Mouse (Mus musculus): Measurements from ENCODE around the gene Prune2. TPM values are rescaled to one million over a fixed set of nuclear protein-coding genes. Genes with fewer than 3 reads are reported as not detected.
A peak's percentile ranks its signal among the peaks of the same experiment; 100 is the strongest.

Prune2 gene
- 1.0 and 1.9 TPM in 2 replicates for polyA plus RNA-seq (2016; fragmentation: Nextera tagmentation; extraction: Ambion mirVana)

- no peaks in the 10 kb centered on the region for H3K9me3 ChIP-seq
- H3K4me3 ChIP-seq: peak within 1 kb of the TSS; percentile 61
- DNase-seq (ENCODE audit: low spot score): peak; percentile 90
- no peaks in the 10 kb centered on the region for H3K36me3 ChIP-seq (replicated peaks)
- no peak within 1 kb of the TSS; the same call in 1 of the 2 replicates for H3K27ac ChIP-seq (replicated peaks)
- H3K27me3 ChIP-seq (replicated peaks; ENCODE audit: low read depth, poor library complexity, severe bottlenecking): peaks cover 62% of the 10 kb centered on the region
- under 1% methylated on average over 36 of the region's 36 CpGs for WGBS
- H3K4me1 ChIP-seq: peaks cover 16% of the 10 kb centered on the region
These were observed at the start of gene Prune2 for GRCm38 (mm10) chr19:16955613-16956271. TSS of gene Prune2 (plus strand) at chr19:16956118.

DNA sequence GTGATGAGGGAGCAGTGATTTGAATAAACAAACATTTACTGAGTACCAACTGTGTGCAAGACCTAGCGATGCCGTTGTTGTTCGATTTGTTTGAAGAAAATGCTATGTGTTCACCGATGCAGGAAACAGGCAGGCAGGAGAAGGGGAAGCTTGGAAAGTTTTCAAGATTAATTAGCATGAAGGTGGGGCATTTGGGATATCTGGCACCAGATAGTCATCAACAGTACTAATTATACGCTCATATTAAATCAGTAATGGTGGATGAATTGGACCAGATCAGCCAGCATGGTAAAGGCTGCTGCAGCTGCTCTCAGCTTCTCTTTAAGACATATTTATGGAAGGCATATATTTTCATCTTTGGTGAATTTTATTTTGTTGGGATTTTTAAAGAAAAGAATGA, 44.4 kb upstream of the Prune2 start:
- no peaks in the 10 kb centered on the region for H3K9me3 ChIP-seq
- no peak for DNase-seq (ENCODE audit: low spot score)
- 82% methylated on average over 5 of the region's 5 CpGs for WGBS

GRCm38 (mm10) chr19:16924516-16924915, 31.4 kb upstream of the Prune2 start:
- Histone ChIP-seq H3K4me1 (no peaks in the 10 kb centered on the region), H3K4me3 (no peak overlapping the region), H3K27ac (replicated peaks) (no peak overlapping the region), H3K36me3 (replicated peaks) (no peaks in the 10 kb centered on the region), H3K9me3 (no peaks in the 10 kb centered on the region), H3K27me3 (replicated peaks; ENCODE audit: low read depth, poor library complexity, severe bottlenecking) (no peaks in the 10 kb centered on the region)
- DNase-seq (ENCODE audit: low spot score): no peak
- WGBS: 87% methylated on average over 4 of the region's 4 CpGs

More for the DNA sequence above, 44.4 kb upstream of the Prune2 start:
- no peak overlapping the region for H3K4me3 ChIP-seq
- H3K27ac ChIP-seq (replicated peaks): no peak overlapping the region
- H3K27me3 ChIP-seq (replicated peaks; ENCODE audit: low read depth, poor library complexity, severe bottlenecking): no peaks in the 10 kb centered on the region
- no peaks in the 10 kb centered on the region for H3K4me1 ChIP-seq
- no peaks in the 10 kb centered on the region for H3K36me3 ChIP-seq (replicated peaks)

DNA sequence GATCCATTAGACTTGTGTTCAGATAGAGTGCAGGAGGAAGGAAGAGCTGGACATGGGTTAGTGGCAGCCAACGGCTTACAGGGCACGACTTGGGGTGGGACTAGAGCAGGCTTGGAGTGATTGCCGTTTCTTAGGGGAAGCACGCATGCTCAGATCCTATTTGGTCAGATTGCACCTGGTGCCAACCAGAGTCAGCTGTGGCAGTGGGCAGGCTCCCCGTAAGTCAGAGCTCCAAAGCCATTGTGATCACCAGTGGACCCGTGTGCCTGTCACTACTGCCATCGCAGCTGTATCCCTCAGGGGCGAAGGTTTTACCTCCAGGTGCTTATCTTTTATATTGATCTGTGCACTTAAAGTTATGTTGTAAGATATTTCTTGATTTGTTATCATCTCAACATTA, 21.3 kb upstream of the Prune2 start:
- Histone ChIP-seq H3K9me3 (no peaks in the 10 kb centered on the region), H3K4me3 (no peak overlapping the region), H3K36me3 (replicated peaks) (no peaks in the 10 kb centered on the region), H3K27ac (replicated peaks) (no peak overlapping the region), H3K27me3 (replicated peaks; ENCODE audit: low read depth, poor library complexity, severe bottlenecking) (no peaks in the 10 kb centered on the region), H3K4me1 (no peaks in the 10 kb centered on the region)
- DNase-seq (ENCODE audit: low spot score): no peak
- 87% methylated on average over 8 of the region's 8 CpGs for WGBS

- Histone ChIP-seq H3K4me3 (no peak overlapping the region), H3K9me3 (no peaks in the 10 kb centered on the region), H3K36me3 (replicated peaks) (no peaks in the 10 kb centered on the region), H3K27ac (replicated peaks) (no peak overlapping the region), H3K4me1 (peaks cover 4% of the 10 kb centered on the region), H3K27me3 (replicated peaks; ENCODE audit: low read depth, poor library complexity, severe bottlenecking) (peaks cover 15% of the 10 kb centered on the region)
- WGBS: 89% methylated on average over 2 of the region's 2 CpGs
- DNase-seq (ENCODE audit: low spot score): no peak
These were observed 7.1 kb upstream of the Prune2 start for GRCm38 (mm10) chr19:16948794-16949313.

- Histone ChIP-seq H3K27ac (replicated peaks) (no peak overlapping the region), H3K9me3 (no peaks in the 10 kb centered on the region), H3K27me3 (replicated peaks; ENCODE audit: low read depth, poor library complexity, severe bottlenecking) (peaks cover 20% of the 10 kb centered on the region), H3K4me1 (peaks cover 4% of the 10 kb centered on the region), H3K36me3 (replicated peaks) (no peaks in the 10 kb centered on the region), H3K4me3 (no peak overlapping the region)
- no peak for DNase-seq (ENCODE audit: low spot score)
- 94% methylated on average over 2 of the region's 2 CpGs for WGBS
These were observed 6.6 kb upstream of the Prune2 start for GRCm38 (mm10) chr19:16949341-16949740.

- peak; percentile 20 for DNase-seq (ENCODE audit: low spot score)
- WGBS: 48% methylated on average over 9 of the region's 9 CpGs
- no peak overlapping the region for H3K4me3 ChIP-seq
These were observed 5.9 kb upstream of the Prune2 start for GRCm38 (mm10) chr19:16950051-16950450.

GRCm38 (mm10) chr19:16950664-16951363, 5.1 kb upstream of the Prune2 start:
- WGBS: 87% methylated on average over 8 of the region's 8 CpGs
- Histone ChIP-seq H3K9me3 (no peaks in the 10 kb centered on the region), H3K36me3 (replicated peaks) (no peaks in the 10 kb centered on the region), H3K27ac (replicated peaks) (no peak overlapping the region), H3K27me3 (replicated peaks; ENCODE audit: low read depth, poor library complexity, severe bottlenecking) (peaks cover 33% of the 10 kb centered on the region), H3K4me1 (peaks cover 10% of the 10 kb centered on the region), H3K4me3 (no peak overlapping the region)
- no peak for DNase-seq (ENCODE audit: low spot score)

More at GRCm38 (mm10) chr19:16950051-16950450, 5.9 kb upstream of the Prune2 start:
- H3K36me3 ChIP-seq (replicated peaks): no peaks in the 10 kb centered on the region
- H3K27me3 ChIP-seq (replicated peaks; ENCODE audit: low read depth, poor library complexity, severe bottlenecking): peaks cover 27% of the 10 kb centered on the region
- peaks cover 4% of the 10 kb centered on the region for H3K4me1 ChIP-seq
- no peak overlapping the region for H3K27ac ChIP-seq (replicated peaks)
- H3K9me3 ChIP-seq: no peaks in the 10 kb centered on the region

DNA sequence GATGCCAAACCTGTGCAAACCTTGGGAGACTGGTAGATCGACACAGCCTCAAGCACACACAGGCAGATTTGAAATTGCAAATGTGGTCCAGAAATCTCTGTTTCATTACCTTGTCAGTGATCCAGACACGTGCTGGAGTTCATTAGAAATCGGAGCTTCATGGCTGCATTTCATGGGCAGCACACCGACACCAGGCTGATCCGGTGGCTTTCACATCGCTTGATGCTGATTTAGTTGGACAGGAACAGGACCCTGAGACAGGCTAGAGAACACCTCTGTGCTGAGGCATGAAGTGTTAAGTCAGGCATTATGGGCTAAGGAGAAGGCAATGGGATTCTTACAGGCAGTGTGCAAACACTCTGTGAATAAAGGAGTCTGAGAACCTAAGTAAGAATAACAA, 1.2 kb upstream of the Prune2 start:
- Histone ChIP-seq H3K4me3 (no peak overlapping the region), H3K4me1 (peaks cover 20% of the 10 kb centered on the region), H3K36me3 (replicated peaks) (no peaks in the 10 kb centered on the region), H3K27ac (replicated peaks) (no peak overlapping the region), H3K9me3 (no peaks in the 10 kb centered on the region), H3K27me3 (replicated peaks; ENCODE audit: low read depth, poor library complexity, severe bottlenecking) (peaks cover 62% of the 10 kb centered on the region)
- DNase-seq (ENCODE audit: low spot score): no peak
- 76% methylated on average over 6 of the region's 6 CpGs for WGBS

GRCm38 (mm10) chr19:16955231-16955612, 696 bp upstream of the Prune2 start:
- Histone ChIP-seq H3K36me3 (replicated peaks) (no peaks in the 10 kb centered on the region), H3K4me1 (peaks cover 16% of the 10 kb centered on the region), H3K27ac (replicated peaks) (no peak overlapping the region), H3K4me3 (peak overlapping the region; percentile 61), H3K27me3 (replicated peaks; ENCODE audit: low read depth, poor library complexity, severe bottlenecking) (peaks cover 62% of the 10 kb centered on the region), H3K9me3 (no peaks in the 10 kb centered on the region)
- WGBS: 65% methylated on average over 9 of the region's 9 CpGs
- DNase-seq (ENCODE audit: low spot score): no peak

DNA sequence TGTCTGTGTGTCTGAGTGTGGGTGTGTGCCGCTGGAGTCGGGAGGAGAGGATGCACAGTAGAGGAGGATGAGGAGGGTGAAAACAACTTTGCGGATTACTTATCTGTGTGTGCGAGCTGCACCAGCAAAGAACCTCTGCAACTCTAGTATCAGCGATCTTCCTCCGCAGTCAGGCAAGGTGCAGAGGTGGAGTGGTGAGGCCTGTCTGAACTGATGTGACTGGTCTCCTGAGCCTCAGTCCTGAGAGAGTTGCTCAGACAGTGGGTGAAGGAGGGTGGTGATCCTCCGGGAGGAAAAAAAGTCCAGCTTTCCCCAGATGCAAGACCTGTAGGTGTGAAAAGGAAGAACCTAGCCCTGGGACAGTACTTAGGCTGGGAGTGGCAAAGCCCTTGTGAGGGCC, 401 bp downstream of the Prune2 start:
- peaks cover 16% of the 10 kb centered on the region for H3K4me1 ChIP-seq
- 3% methylated on average over 7 of the region's 7 CpGs for WGBS
- H3K36me3 ChIP-seq (replicated peaks): no peaks in the 10 kb centered on the region
- no peak for DNase-seq (ENCODE audit: low spot score)
- H3K27ac ChIP-seq (replicated peaks): no peak overlapping the region; the same call in 1 of the 2 replicates
- peaks cover 62% of the 10 kb centered on the region for H3K27me3 ChIP-seq (replicated peaks; ENCODE audit: low read depth, poor library complexity, severe bottlenecking)
- H3K9me3 ChIP-seq: no peaks in the 10 kb centered on the region
- peak overlapping the region; percentile 61 for H3K4me3 ChIP-seq

DNA sequence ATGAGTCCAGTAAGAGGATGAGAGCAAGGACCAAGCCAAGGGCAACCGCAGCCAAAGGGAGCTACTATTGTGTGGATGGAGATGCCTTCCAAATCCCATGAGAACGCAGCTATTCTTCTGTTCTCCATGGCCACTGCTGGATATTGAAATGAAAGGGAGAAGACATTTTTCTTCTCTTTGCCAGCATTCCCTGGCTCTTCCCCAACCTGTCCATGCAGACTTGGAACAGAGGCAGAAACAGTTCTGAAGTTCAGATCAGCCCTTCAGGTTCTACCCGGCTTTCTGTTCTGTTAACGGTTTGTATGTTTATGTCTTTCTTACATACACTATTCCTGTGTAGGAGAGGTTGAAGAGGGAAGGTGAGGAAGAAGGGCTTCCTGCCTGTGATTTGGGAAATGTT, 3.1 kb downstream of the Prune2 start:
- no peak overlapping the region for H3K4me3 ChIP-seq
- H3K27me3 ChIP-seq (replicated peaks; ENCODE audit: low read depth, poor library complexity, severe bottlenecking): peaks cover 46% of the 10 kb centered on the region
- no peaks in the 10 kb centered on the region for H3K36me3 ChIP-seq (replicated peaks)
- peaks cover 16% of the 10 kb centered on the region for H3K4me1 ChIP-seq
- H3K9me3 ChIP-seq: no peaks in the 10 kb centered on the region
- DNase-seq (ENCODE audit: low spot score): no peak
- 92% methylated on average over 4 of the region's 4 CpGs for WGBS
- H3K27ac ChIP-seq (replicated peaks): no peak overlapping the region

GRCm38 (mm10) chr19:16959551-16959950, 3.6 kb downstream of the Prune2 start:
- no peaks in the 10 kb centered on the region for H3K36me3 ChIP-seq (replicated peaks)
- no peak for DNase-seq (ENCODE audit: low spot score)
- no peaks in the 10 kb centered on the region; the same call in 1 of the 2 replicates for H3K9me3 ChIP-seq
- no peak overlapping the region for H3K27ac ChIP-seq (replicated peaks)
- H3K27me3 ChIP-seq (replicated peaks; ENCODE audit: low read depth, poor library complexity, severe bottlenecking): peaks cover 41% of the 10 kb centered on the region
- H3K4me1 ChIP-seq: peaks cover 16% of the 10 kb centered on the region
- WGBS: 66% methylated on average over 8 of the region's 8 CpGs
- no peak overlapping the region for H3K4me3 ChIP-seq
